In the genomic region with DNA sequence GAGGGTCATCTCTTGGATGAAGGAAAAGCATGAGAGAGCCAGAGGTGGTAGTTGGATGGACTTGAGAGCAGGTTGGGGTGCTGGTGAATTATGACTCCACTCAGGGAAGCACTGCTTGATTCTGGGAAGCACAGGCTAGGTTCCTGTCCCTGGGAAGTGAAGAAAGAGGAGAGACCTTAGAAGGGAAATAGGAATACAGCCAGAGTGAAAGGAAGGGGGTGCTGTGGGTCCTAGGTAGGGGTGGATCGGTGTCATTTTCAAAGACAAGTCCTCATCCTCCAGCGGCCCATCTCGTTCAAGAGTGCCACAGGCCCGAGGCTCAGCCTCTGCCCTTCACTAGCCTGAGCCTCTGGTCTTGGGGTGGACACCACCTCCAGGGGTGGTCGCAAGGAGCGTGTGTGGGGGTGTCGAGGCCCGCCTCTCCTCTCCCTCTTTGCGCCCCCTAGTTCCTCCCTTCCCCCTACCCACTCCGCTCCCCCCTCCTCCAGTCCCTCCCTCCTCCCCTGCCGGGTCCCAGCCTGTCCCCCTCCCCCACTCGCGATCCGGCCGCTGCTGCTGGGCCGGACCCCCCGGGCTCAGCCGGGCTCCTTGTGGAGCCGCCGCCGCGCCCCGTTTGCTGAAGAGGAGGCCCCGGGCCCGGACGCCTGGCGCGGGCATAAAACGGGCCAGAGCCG, we compare ENCODE assay signal across 8 mouse cellular contexts. TPM values are rescaled to one million over a fixed set of nuclear protein-coding genes. Genes with fewer than 3 reads are reported as not detected.
DNase-seq lines count a peak whose midpoint lies in the region; ATAC-seq and TF ChIP-seq lines count a peak whose summit lies in the region.

No protein-coding gene starts in this region.

- intact Hi-C loops in heart, postnatal 36 days (cut with DNase I), result loop anchor here (10.0 kb wide), 1 partner anchor 162 kb away; no protein-coding TSS in a partner anchor
- intact Hi-C loops in left cerebral cortex, postnatal 14 days (cut with DNase I), result no loop called here

- peak overlapping the region; percentile 73 for H3K9ac ChIP-seq in heart, embryonic 14.5 days (ENCODE audit: low read length)
- H3K9ac ChIP-seq in intestine, postnatal 0 days (ENCODE audit: low read depth, low read length), result peak overlapping the region; percentile 58
- peak overlapping the region; percentile 61 for H3K9ac ChIP-seq in neural tube, embryonic 14.5 days (replicated peaks; ENCODE audit: low read depth, low read length)

- peaks cover 63% of the 10 kb centered on the region for H3K27me3 ChIP-seq in heart, embryonic 14.5 days (ENCODE audit: control insufficient read depth, insufficient read depth, low read length)
- H3K27me3 ChIP-seq in E14TG2a.4 (ENCODE audit: insufficient read depth, low read length), result peaks cover 53% of the 10 kb centered on the region
- H3K27me3 ChIP-seq in intestine, postnatal 0 days (replicated peaks; ENCODE audit: control insufficient read depth, insufficient read depth, low read length), result peaks cover 29% of the 10 kb centered on the region
- peaks cover 9% of the 10 kb centered on the region for H3K27me3 ChIP-seq in neural tube, embryonic 14.5 days (ENCODE audit: control insufficient read depth, insufficient read depth, low read length)

- no peak overlapping the region for H3K27ac ChIP-seq in heart, embryonic 14.5 days (replicated peaks in 1 of 2; ENCODE audit: control insufficient read depth in 1 of 2, insufficient read depth in 1 of 2, low read depth in 2 of 2, low read length in 2 of 2)
- peak overlapping the region; percentile 54 for H3K27ac ChIP-seq in intestine, postnatal 0 days (ENCODE audit: low read depth, low read length)
- peak overlapping the region; percentile 55 for H3K27ac ChIP-seq in neural tube, embryonic 14.5 days (ENCODE audit: low read depth, low read length)

- peaks cover 2 to 15% of the 10 kb centered on the region in 2 experiments; a peak in 3 of 4 replicates for H3K4me1 ChIP-seq in heart, embryonic 14.5 days (ENCODE audit: control insufficient read depth in 2 of 2, insufficient read depth in 2 of 2, low read length in 2 of 2)
- peaks cover 62% of the 10 kb centered on the region for H3K4me1 ChIP-seq in E14TG2a.4 (replicated peaks; ENCODE audit: low read depth, low read length)
- H3K4me1 ChIP-seq in intestine, postnatal 0 days (replicated peaks; ENCODE audit: control insufficient read depth, insufficient read depth, low read length), result peaks cover 7% of the 10 kb centered on the region; the same call in 1 of the 2 replicates
- H3K4me1 ChIP-seq in neural tube, embryonic 14.5 days (ENCODE audit: control insufficient read depth, insufficient read depth, low read length), result peaks cover 13% of the 10 kb centered on the region

- H3K4me2 ChIP-seq in heart, embryonic 14.5 days (ENCODE audit: low read length), result peak overlapping the region; percentile 92
- H3K4me2 ChIP-seq in intestine, postnatal 0 days (replicated peaks; ENCODE audit: low read depth), result peak overlapping the region; percentile 98
- peak overlapping the region; percentile 72 for H3K4me2 ChIP-seq in neural tube, embryonic 14.5 days (ENCODE audit: low read depth, low read length)

- peak overlapping the region; percentile 62 to 64 for H3K4me3 ChIP-seq in heart, embryonic 14.5 days (ENCODE audit: control insufficient read depth in 1 of 2, insufficient read depth in 1 of 2, low read depth in 1 of 2, low read length in 2 of 2)
- H3K4me3 ChIP-seq in E14TG2a.4 (replicated peaks; ENCODE audit: low read length), result peak overlapping the region; percentile 85
- peak overlapping the region; percentile 61 for H3K4me3 ChIP-seq in intestine, postnatal 0 days (ENCODE audit: low read depth, low read length)
- peak overlapping the region; percentile 49 for H3K4me3 ChIP-seq in neural tube, embryonic 14.5 days (ENCODE audit: low read depth, low read length)

- no peaks in the 10 kb centered on the region for H3K9me3 ChIP-seq in heart, embryonic 14.5 days (ENCODE audit: control insufficient read depth, low read length)
- H3K9me3 ChIP-seq in E14TG2a.4 (ENCODE audit: low read length), result peaks cover 14% of the 10 kb centered on the region
- H3K9me3 ChIP-seq in intestine, postnatal 0 days (ENCODE audit: control insufficient read depth), result no peaks in the 10 kb centered on the region
- H3K9me3 ChIP-seq in neural tube, embryonic 14.5 days (ENCODE audit: control insufficient read depth, low read length), result no peaks in the 10 kb centered on the region

- no peak for DNase-seq in heart, postnatal 36 days
- peak; percentile 10 for DNase-seq in embryo, embryonic 11 days
- no peak for DNase-seq in thymus, postnatal 4 days
- no peak for DNase-seq in left cerebral cortex, postnatal 14 days (ENCODE audit: low spot score in 2 of 2)

- WGBS in heart, embryonic 14.5 days, result 2% methylated on average over 21 of the region's 30 CpGs
- 10% methylated on average over 16 of the region's 30 CpGs for WGBS in intestine, postnatal 0 days
- WGBS in neural tube, embryonic 14.5 days, result under 1% methylated on average over 24 of the region's 30 CpGs

- no peak for ATAC-seq in heart, embryonic 14.5 days (ENCODE audit: insufficient number of reproducible peaks, insufficient read depth, low FRiP score, low read depth)
- ATAC-seq in intestine, postnatal 0 days, result no peak
- ATAC-seq in neural tube, embryonic 14.5 days (ENCODE audit: low read depth), result peak; percentile 50

- no peak for TF ChIP-seq CTCF in E14TG2a.4 (conservative IDR thresholded peaks at IDR 0.05; ENCODE audit: low read length)
- TF ChIP-seq CTCF in intestine, postnatal 0 days (IDR thresholded peaks at IDR 0.05; ENCODE audit: low read depth), result 0 out of 2 replicates have a peak, but pooled peaks have one; percentile 20

- H3K36me3 ChIP-seq in heart, embryonic 14.5 days (ENCODE audit: control insufficient read depth, insufficient read depth, low read length), result no peaks in the 10 kb centered on the region
- peaks cover 16% of the 10 kb centered on the region for H3K36me3 ChIP-seq in E14TG2a.4 (ENCODE audit: insufficient read depth, low read length)
- peaks cover 6% of the 10 kb centered on the region; the same call in 1 of the 2 replicates for H3K36me3 ChIP-seq in intestine, postnatal 0 days (ENCODE audit: control insufficient read depth, insufficient read depth)
- H3K36me3 ChIP-seq in neural tube, embryonic 14.5 days (ENCODE audit: control insufficient read depth, insufficient read depth, low read length), result no peaks in the 10 kb centered on the region

RNA-seq across cellular contexts. Expression of gene Chrd, which starts 0.5 kb away (rescaled TPM):
- polyA plus RNA-seq in heart, embryonic 14.5 days (2014; fragmentation: Nextera tagmentation; extraction: Ambion mirVana), result 0.67 and 0.70 TPM in 2 replicates
- 1 to 10 TPM; 2.1 to 2.5 TPM for total RNA-seq in heart, postnatal 36 days (2021)
- 2.3 TPM in 2 replicates for polyA plus RNA-seq in intestine, postnatal 0 days (2015; fragmentation: Nextera tagmentation; extraction: Ambion mirVana)
- 6.6 and 7.0 TPM in 2 replicates for polyA plus RNA-seq in neural tube, embryonic 14.5 days (2014; fragmentation: Nextera tagmentation; extraction: Ambion mirVana)
- 10 to 100 TPM; 26.9 to 36.6 TPM for total RNA-seq in left cerebral cortex, postnatal 14 days (2021)

RNA-seq across cellular contexts. Expression of gene Thpo, which starts 1.9 kb away (rescaled TPM):
- 0.34 TPM in 1 of 2 replicates, not detected in the other for polyA plus RNA-seq in heart, embryonic 14.5 days (2014; fragmentation: Nextera tagmentation; extraction: Ambion mirVana)
- total RNA-seq in heart, postnatal 36 days (2021), result under 1 TPM in 1 of 2 experiments, not detected in 1; 0.25 TPM
- polyA plus RNA-seq in intestine, postnatal 0 days (2015; fragmentation: Nextera tagmentation; extraction: Ambion mirVana), result 2.4 and 2.7 TPM in 2 replicates
- polyA plus RNA-seq in neural tube, embryonic 14.5 days (2014; fragmentation: Nextera tagmentation; extraction: Ambion mirVana), result 0.99 and 1.6 TPM in 2 replicates
- 1 to 10 TPM; 3.8 to 4.5 TPM for total RNA-seq in left cerebral cortex, postnatal 14 days (2021)

RNA-seq across cellular contexts. Expression of gene Clcn2, which starts 14.8 kb away (rescaled TPM):
- polyA plus RNA-seq in heart, embryonic 14.5 days (2014; fragmentation: Nextera tagmentation; extraction: Ambion mirVana), result 4.0 and 5.1 TPM in 2 replicates
- 1 to 10 TPM; 2.3 to 2.6 TPM for total RNA-seq in heart, postnatal 36 days (2021)
- 5.4 and 6.1 TPM in 2 replicates for polyA plus RNA-seq in intestine, postnatal 0 days (2015; fragmentation: Nextera tagmentation; extraction: Ambion mirVana)
- 30.7 and 31.3 TPM in 2 replicates for polyA plus RNA-seq in neural tube, embryonic 14.5 days (2014; fragmentation: Nextera tagmentation; extraction: Ambion mirVana)
- 10 to 100 TPM; 56.5 to 58.7 TPM for total RNA-seq in left cerebral cortex, postnatal 14 days (2021)

RNA-seq across cellular contexts. Expression of gene Polr2h, which starts 14.9 kb away (rescaled TPM):
- polyA plus RNA-seq in heart, embryonic 14.5 days (2014; fragmentation: Nextera tagmentation; extraction: Ambion mirVana), result 53.2 and 58.4 TPM in 2 replicates
- 10 to 100 TPM; 10.5 to 12.4 TPM for total RNA-seq in heart, postnatal 36 days (2021)
- polyA plus RNA-seq in intestine, postnatal 0 days (2015; fragmentation: Nextera tagmentation; extraction: Ambion mirVana), result 52.9 and 54.2 TPM in 2 replicates
- polyA plus RNA-seq in neural tube, embryonic 14.5 days (2014; fragmentation: Nextera tagmentation; extraction: Ambion mirVana), result 91.4 and 100 TPM in 2 replicates
- 10 to 100 TPM; 21.4 to 29.5 TPM for total RNA-seq in left cerebral cortex, postnatal 14 days (2021)

RNA-seq across cellular contexts. Expression of gene Fam131a, which starts 39.3 kb away (rescaled TPM):
- 7.1 and 7.2 TPM in 2 replicates for polyA plus RNA-seq in heart, embryonic 14.5 days (2014; fragmentation: Nextera tagmentation; extraction: Ambion mirVana)
- 10 to 100 TPM; 27.9 to 30.2 TPM for total RNA-seq in heart, postnatal 36 days (2021)
- 4.7 and 5.0 TPM in 2 replicates for polyA plus RNA-seq in intestine, postnatal 0 days (2015; fragmentation: Nextera tagmentation; extraction: Ambion mirVana)
- polyA plus RNA-seq in neural tube, embryonic 14.5 days (2014; fragmentation: Nextera tagmentation; extraction: Ambion mirVana), result 42.5 and 48.2 TPM in 2 replicates
- 100 to 1,000 TPM; 381 to 399 TPM for total RNA-seq in left cerebral cortex, postnatal 14 days (2021)

Comparison
In these comparisons a context has a peak if more than half of its experiments do, and no peak if none do; other contexts are left out.
1. H3K27ac ChIP-seq: peak in intestine, postnatal 0 days (single experiment) and neural tube, embryonic 14.5 days (single experiment); none in heart, embryonic 14.5 days (0 of 2).
2. Peak in every context shown above with its lines, with median percentiles within 50 percentile points of each other: H3K4me2 ChIP-seq, H3K4me3 ChIP-seq and H3K9ac ChIP-seq.